Mouse (Mus musculus) spleen, adult 12 weeks (tissue): ENCODE measurements around the gene Calr4.
A peak's percentile ranks its signal among the peaks of the same experiment; 100 is the strongest.

ENCODE experiments used
- DNase-seq: peaks from one replicate; pipeline ENCODE4 v3.0.0; 2022; ENCODE audit warnings: low spot score

The Calr4 gene

DNA sequence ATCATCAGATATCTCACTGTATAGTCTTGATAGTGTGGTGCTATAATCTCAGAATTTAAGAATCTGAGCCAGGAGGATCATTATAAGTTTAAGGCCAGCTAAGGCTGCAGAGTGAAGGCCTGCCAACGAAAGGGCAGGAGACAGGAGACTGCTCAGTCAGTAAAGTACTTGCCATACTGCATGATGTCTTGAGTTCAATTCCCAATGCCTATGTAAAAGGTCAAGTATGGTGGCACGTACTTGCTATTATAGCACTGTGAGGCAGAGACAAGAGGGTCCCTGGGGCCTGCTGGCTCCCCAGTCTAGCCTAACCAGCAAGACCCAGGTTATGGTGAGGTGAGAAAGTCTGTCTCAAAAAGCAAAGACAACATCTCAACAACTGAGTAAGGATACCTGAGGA lies at the start of gene Calr4:
Calr4 (plus strand) TSS at position 301 of the 400 bp plus-strand sequence.
- DNase-seq, result no peak

DNA sequence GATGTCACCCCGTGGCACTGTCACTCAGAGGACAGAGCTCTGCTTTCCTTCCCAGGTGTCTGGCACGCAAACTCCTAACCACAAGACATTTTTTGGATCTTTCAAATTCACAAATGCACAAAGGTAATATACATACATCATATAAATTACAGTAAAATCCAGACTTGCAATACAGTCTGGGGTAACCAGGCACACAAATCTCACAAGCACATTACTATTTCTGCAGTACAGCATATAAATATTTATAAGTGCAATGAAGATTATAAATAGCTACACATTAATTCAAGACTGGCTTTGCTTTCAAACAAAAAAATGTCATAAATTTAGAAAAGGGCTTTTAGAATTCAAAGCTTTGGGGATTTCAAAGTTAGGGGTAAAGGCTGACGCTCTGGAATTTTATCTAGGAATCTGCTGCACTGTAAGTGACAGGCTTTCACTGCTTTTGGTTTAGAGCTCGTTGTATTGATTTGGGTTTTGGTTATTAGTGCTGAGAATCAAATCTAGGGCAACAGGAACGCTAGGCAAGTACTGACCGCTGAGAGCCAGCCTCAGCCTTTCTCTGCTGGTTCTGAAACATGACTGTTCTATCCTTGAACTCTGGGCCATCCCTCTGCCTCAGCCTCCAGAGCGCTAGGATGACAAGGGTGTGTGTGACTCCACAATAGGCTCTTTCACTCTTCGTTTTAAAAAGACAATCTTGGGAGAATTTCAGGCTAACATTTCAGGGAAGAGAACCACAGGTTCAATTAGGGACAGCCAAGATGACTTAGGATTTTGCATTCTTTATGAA lies 48.5 kb upstream of the Calr4 start:
- no peak for DNase-seq

DNA sequence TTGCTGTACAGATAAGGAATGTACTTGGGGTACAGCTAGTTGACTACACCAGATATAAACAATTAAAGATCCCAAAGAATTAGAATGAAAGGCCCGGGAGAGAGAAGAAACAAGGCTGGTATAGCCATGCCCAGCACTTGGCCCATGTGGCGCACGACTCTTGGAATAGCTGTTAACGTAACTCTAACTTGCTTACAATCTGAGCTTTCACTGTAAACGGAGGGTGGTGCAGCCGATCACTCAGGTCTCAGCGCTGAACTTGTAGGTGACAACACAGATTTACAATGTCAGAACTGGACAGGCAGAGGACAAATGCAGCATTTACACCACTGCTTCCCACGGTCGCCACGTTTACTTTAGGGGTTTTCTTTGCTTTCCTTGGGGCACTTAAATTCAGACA lies 42.7 kb upstream of the Calr4 start:
- no peak for DNase-seq

DNA sequence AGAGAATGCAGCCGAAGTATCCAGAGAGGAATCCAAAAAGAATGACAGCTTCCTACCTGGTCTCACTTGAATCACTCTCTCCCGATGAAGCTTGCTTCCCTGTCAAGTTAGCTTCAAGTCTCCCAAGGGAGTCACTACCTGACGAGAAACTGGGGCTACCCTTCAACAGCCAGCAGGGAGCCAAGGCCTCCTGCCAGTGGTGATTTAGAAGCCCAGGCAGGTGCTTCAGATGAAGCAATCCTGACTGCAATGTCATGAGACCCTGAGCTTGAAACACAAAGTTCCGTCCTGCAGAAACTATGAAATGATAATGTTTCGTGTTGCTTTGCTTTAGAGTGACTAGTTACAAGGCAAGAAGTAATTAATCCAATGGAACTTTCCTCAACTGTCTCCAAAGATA lies 40.4 kb upstream of the Calr4 start:
- DNase-seq, result no peak

DNA sequence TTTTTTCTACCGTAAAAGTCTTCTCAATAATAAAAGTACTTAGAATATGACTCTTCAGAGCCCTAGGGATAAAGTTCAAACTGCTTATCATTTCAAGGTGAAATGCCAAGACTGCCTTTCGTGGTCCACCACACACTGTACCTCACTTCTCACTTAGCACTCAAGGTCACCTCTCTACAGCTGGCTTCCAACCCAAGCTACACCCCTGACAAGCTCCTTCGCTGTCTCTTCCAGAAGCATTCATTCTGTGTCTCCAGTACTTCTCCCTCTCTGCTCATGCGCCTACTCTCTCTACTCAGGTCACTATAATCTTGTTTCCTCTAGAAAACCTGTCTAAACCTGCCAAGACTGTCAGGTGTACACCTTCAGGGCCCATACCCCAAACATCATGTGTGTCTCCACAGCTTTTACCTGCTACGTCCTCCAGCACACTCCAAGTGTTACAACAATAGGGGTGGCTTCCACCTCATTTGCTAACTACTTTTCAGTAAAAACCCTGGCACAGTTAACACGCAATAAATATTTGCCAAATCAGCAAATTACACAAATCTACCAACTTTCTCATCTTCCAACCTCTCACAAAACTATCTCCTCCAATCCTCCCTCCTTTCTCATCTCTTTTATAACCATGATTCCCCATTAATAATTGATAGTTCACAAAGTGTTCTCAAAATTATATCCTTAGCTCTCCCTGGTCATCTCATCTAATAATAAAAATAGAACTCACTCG lies 38.2 kb upstream of the Calr4 start:
- no peak for DNase-seq

DNA sequence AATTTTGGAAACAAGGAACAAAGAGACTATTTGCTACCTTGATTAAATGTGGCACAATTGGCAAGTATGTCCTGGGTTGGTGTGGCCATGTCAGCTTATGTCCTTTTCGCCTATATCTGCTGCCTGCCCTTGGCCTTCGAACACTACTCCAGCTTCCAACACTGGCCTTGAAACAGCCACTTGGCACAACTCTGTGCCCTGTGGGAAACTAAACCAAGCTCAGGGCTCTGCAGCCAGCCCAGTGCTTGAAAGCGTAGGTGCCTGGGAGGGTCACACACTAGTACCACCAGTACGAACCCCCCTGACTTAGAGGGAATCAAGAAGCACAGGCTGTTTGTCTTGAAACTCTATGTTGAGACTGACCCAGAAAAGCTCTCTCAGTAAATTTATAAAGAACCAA lies 35.2 kb upstream of the Calr4 start:
- no peak for DNase-seq

DNA sequence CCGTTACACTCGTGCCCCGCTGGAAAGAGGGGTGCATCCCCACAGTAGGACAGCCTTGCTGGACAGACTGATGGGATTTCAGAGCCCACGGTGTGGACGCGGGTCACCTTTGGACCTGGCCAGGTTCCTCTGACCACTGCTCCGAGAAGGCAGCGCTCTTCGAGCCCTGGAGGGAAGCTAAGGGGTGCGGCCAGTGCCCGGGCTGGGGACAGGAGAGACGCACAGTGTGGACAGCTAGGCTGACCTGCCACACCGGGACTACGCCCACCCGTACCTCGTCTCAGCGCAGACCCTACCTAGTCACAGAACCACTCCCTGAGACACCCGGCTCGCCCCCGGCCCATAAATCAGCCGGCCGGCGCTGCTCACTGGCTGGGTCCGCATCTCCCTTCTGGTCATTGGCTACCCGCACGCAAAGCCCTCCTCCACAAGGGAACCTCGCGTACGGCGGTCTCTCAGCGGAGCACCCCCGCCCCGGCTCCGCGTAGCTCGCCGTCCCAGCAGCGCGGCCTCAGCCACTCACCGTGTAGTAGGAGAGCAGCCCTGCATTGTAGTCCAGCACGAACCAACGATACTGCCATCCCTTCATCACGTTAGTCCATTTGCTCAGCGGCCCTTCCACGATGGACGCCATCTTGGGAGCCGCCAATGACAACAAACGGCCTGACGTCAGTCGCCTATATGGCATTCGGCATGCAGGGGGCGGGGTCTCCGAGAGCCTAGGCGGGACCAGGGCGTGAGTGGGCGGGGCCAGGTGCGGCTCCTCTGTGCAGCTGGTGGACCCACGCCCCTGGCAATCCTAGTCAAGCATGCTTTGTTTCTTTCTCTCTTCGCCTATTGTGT lies 32.5 kb upstream of the Calr4 start, which contains the start of gene Osbpl9:
Osbpl9 (minus strand) TSS at position 691 of the 843 bp plus-strand sequence.
- DNase-seq, result peak; percentile 97

DNA sequence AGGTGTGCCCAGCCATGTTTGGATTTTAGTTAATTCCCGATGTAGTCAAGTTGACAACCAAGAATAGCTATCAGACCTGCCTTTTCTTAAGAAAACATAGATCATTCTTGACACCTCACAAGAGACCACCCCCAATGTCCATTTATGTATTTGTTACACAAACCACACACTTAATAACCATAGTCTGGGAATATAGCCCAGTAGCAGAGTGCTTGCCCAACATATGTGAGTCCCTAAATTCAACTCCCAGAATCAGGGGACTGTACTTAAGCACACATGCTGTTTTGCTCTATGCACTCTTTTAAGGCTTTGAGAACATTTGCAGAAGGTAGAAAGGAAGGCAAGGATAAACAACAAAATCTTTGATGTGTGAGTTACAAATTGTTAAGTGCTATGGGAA lies 30.4 kb upstream of the Calr4 start:
- DNase-seq, result no peak

DNA sequence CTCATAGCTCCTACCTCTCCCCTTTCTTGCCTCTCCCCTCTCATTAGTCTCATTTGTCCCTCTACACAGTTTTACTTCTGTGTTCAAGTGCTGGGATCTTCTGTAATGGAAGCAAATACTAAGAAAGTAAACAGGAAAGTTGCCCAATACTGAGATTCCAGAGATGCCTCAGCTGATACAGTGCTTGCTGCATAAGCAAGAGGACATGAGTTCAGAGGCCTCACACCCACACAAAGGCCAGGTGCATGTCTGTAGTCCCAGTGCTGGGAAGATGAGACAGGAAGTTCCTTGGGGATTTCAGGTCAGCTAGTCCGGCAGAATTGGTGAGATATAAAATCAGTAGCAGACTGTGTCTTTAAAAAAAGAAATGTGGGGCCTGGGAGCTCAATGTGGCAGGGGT lies 29.9 kb upstream of the Calr4 start:
- no peak for DNase-seq

DNA sequence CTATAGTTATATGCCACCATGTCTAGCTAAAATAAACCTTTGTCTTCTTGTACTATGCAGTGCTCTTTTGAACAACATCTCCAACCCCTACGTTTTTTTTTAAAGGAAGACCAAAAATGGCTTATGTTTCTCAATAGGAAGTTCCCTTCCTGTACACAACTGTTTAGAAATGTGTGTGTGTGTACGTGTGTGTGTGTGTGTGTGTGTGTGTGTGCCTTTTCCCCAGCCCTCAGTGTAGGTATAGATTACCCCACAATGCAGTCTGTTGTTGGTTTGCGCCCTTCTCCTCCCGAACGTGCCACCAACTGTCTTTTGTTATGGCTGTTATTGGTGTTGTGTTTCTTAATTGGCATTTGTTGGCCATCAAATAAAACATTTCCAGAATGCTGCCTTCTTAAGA lies 26.8 kb upstream of the Calr4 start:
- DNase-seq, result no peak

DNA sequence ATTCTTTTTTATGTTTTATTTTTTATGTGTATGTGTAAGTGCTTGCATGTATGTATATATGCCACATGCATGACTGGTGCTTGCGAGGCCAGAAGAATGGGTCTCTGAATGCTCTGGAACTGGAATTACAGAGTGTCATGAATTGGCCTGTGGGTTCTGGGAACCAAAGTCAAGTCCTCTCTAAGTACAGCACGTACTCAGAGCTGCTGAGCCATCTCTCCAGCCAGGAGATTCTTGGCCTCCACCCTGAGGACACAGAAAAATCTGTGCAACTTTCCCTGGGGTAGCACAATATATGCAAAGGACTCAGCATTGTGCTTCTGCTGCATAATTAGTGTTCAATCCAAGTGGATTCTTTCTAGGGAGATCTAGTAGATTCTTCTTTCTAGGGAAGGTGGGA lies 24.0 kb upstream of the Calr4 start:
- no peak for DNase-seq

DNA sequence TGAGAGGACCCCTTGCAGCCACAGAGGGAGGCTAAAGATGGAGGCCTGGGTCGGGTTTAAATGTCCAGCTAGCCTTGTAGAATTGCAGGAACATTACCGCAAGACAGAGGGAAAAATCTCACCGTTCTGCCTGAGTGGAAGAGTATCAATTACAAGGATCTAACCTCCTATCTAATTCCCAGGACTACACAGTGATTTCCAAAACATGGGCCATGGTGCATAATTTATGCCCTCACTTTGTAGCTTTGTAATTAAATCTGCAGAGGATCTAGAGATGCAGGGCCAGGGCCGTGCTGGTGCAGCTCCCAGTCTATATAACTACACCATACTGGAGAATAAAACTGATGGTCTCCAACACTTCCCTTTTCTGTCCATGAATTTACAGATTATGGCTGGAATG lies 23.4 kb upstream of the Calr4 start:
- DNase-seq, result no peak

DNA sequence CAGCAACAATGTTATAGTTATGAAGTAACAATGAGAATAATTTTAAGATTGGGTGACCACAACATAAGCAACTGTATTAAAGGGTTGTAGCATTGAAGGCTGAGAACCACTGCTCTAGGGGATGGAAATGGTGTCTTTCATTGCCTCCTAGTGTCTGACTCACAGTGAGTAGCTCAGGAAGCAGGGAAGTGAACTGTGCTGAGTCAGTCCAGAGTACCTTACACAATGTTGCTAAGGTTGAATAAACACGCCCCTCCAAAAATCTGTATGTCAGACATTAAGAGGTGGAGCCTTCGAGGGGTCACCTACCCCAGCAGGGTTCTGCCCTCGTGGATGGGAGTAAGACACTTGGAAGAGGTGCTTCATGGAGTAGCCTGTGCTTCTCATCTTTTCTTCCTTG lies 20.3 kb upstream of the Calr4 start:
- DNase-seq, result no peak

DNA sequence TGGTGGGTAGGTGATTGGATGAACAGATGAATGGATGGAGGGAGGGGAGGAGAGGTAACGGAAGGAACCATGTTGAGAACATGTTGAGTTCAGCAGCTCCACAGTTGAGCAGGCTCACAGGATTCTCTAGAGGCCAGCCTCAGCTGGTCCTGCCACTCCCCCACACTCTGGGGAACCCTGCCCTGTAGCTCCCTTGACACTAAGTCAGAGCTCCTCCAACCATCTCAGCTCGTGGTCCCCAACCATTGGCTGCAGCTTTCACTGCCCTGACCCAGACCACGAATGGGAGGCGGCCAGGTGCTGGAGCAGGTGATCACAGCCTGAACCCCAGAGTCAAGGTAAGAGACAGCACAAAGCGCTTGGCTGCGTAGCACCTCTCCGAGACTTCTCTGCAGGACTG lies 16.3 kb upstream of the Calr4 start:
- no peak for DNase-seq

DNA sequence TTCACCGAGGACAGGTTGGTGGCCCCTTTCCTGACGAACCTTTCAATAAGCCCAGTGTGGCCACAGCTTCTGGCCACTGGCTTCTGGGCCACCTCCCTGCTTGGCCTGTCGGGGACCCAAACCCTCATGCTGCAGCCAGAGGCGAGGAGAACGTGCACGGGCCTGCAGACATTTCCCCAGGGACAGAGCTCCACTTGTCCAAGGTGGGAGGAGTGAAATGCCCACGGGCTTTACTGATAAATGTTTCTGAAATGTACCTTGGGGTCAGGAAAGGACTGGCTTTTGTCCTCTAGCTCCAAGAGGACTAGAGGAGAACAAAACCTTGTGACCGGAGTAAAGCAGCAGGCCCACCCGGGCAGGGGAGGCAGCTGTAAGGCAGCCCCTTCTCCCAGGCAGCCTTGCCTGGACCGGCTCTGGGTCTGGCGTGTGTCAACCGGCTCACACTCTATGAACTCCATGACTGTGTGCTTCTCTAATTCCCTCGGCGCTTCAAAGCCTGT lies 13.8 kb upstream of the Calr4 start:
- DNase-seq, result no peak

DNA sequence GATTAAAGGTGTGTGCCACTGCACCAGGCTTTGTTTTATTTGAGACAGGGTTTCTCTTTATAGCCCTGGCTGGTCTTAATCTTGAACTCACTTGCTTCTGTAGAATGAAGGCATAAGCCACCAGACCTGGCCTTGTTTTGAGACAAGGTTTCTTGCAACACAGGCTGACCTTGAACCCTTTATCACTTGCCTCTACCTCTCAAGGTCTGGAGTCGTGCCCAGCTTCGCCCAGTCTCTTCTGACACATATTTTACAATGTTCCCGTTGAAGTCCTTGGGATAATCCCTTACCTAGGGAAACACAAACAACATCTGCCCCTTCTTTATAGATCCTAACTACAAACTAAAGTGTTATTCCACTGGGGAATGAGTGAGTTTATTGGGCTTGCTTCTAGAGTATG lies 12.3 kb upstream of the Calr4 start:
- no peak for DNase-seq

DNA sequence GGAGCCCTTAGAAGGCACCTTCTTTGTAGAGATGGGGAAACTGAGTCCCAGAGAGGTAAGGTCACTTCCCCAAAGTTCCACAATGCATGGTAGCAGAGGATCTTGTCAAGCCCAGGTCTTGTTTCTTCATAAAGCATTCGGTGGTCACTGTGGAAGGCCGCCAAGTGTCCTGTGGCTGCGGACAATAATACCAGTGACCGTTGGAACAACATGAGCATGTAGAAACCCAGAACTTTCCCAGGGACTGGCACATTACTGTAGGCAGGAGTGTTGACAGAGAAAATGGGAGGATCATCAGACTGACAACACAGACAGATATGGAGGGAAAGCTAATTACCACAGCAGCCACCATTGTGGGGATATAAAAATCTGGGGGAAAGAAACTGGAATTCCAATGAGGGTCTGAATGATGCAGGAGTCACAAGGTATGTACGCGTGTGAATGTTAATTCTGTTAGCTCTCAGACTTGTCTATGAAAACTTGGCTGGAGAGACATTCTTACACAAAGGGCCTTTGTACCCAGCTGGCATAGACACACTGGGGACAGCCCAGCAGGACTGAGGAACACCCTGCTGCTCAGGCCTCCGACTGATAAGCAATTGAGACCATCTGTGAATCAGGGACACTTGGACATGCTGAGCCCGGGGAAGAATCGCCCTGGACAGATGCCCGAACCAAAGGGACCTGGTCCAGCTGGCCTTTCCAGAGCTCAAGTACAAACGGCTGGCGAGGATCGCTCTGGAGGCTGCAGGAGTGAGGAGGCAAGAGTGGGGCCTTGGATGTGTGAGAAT lies 9.3 kb upstream of the Calr4 start:
- no peak for DNase-seq

DNA sequence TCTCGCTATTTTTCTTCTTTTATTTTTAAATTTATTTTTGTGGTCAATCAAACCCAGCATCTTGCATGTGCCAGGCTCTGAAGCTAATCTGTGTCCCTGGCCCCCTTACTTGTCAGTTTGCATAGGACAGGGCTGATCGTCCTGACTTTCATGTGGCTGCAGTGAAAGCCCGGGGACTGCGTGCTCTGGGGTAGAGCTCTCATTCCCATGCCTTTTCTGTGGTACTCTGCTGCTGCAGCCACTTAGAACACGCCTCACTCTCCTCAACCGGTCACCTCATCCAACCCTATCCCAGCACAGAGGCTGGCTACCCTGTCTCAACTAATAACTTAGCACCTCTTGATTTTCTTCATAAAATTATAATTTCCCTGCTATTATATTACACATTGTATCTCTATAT lies 8.7 kb upstream of the Calr4 start:
- no peak for DNase-seq

DNA sequence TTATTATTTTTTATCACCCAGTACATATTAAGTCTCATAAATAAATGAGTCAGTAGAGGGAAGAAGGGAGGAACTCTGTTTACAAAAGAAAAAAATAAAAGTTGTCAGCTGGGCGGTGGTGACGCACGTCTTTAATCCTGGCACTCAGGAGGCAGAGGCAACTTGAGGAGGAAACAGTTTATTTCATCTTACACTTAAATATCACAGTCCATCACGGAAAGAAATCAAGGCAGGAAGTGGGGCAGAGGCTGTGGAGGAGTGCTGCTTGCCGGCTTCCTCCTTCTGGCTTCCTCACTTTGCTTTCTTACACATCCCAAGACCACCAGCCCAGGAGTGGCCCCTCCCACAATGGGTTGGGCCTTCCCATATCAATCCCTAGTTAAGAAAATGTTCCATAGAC lies 8.2 kb upstream of the Calr4 start:
- no peak for DNase-seq

DNA sequence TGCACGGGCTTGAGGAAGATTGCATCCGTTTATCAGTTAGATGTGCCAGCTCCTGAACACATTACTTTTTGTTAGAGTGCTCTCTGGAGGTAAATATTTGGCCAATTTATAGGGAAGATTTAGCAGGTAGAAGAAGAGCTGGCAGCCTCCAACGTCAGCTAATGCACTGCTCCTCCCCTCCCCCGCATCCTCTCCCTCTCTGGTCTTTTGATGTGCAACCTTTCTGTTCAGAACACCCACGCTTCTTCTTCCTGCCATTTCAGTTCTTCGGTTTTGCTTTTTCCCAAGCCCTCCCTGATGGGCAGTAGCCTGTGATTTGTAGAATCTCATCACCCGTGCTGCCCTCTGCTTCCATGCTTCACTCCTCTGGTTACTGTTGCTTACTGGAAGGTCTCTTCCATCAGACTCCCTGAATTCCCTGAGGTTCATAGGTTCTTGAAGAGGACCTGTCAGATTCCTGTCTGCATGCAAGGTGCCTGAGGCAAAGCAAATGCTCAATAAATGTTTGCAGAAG lies 4.5 kb upstream of the Calr4 start:
- no peak for DNase-seq

DNA sequence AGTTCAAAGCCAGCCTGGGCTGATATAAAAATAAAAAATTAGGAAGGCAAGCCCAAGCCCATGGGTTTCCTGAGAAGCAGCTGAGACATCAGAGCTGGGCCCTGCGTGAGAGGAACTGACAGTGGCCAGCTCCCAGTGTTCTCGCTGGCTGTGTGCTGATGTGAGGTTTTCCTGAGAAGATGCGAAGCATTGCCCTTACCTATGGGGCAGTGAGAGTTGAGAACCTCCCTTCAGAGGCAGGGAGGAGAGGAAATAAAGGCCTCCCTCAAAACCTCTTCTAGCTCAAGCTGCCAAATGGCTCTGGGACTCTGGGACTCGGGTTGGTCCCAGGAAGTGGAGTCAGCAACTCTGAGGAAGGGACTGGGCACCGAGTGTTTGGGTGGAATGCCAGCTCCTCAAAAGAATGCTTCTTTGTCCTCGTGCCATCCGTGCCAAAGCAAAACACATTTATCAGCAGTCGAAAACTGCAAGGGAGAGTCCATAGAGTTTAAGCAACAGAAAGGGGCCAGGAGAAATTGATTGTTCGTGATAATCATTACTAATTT lies 593 bp downstream of the Calr4 start:
- no peak for DNase-seq
